Mouse (Mus musculus) forebrain, embryonic 14.5 days (tissue): ENCODE data around the gene Ddx23. TPM values are rescaled to one million over a fixed set of nuclear protein-coding genes. Genes with fewer than 3 reads are reported as not detected.

Source experiments
- ATAC-seq: fragments of 200-750 bp; cut with Nextera tagmentation; 2 replicates; pipeline ENCODE4 v1.8.0; 2017; ENCODE audit warnings: mild to moderate bottlenecking, moderate library complexity
- DNase-seq: peaks from one replicate; pipeline ENCODE4 v3.0.0-alpha.2; 2015; ENCODE audit warnings: low spot score
- H3K27ac ChIP-seq: fragments of 300-500 bp; sonication (generic); 2 replicates; pipeline ENCODE4 v1.5.1; 2014; ENCODE audit warnings: low read depth, mild to moderate bottlenecking, control low read depth, low read length, moderate library complexity
- H3K27me3 ChIP-seq: fragments of 300-500 bp; sonication (generic); replicated peaks from 2 replicates; pipeline ENCODE4 v1.6.1; 2014; ENCODE audit warnings: low read length, control low read depth, mixed read lengths; ENCODE audit not compliant: control insufficient read depth, insufficient read depth
- H3K36me3 ChIP-seq: fragments of 300-500 bp; sonication (generic); 2 replicates; pipeline ENCODE4 v1.6.1; 2014; ENCODE audit warnings: low read length, control low read depth; ENCODE audit not compliant: control insufficient read depth, insufficient read depth
- H3K4me1 ChIP-seq: fragments of 300-500 bp; sonication (generic); 2 replicates; pipeline ENCODE4 v1.6.1; 2014; ENCODE audit warnings: antibody characterized with exemption, low read length, control low read depth; ENCODE audit not compliant: control insufficient read depth, insufficient read depth
- H3K4me2 ChIP-seq: fragments of 300-500 bp; sonication (generic); 2 replicates; pipeline ENCODE4 v1.6.1; 2014; ENCODE audit warnings: mild to moderate bottlenecking, control low read depth, low read length
- H3K4me3 ChIP-seq: fragments of 300-500 bp; sonication (generic); 2 replicates; pipeline ENCODE4 v1.5.1; 2014; ENCODE audit warnings: low read depth, low read length, control low read depth
- H3K9ac ChIP-seq: fragments of 300-500 bp; sonication (generic); 2 replicates; pipeline ENCODE4 v1.6.1; 2014; ENCODE audit warnings: mild to moderate bottlenecking, low read length, control low read depth, moderate library complexity
- H3K9me3 ChIP-seq: fragments of 300-500 bp; sonication (generic); replicated peaks from 2 replicates; pipeline ENCODE4 v1.6.1; 2016; ENCODE audit warnings: low read length, control low read depth, mixed read lengths; ENCODE audit not compliant: control insufficient read depth
- WGBS: fragments of 180-500 bp; shearing (Covaris S2); extraction: QIAGEN DNeasy Blood & Tissue Kit; methylation state at CpG from one replicate; pipeline ENCODE4 v1.1.7; 2014; 5-methylcytosine and 5-hydroxymethylcytosine counted together
- polyA plus RNA-seq: library from polyadenylated mRNA; unstranded; fragments of >200 nt; fragmentation: Nextera tagmentation; extraction: Ambion mirVana; gene quantifications from 2 replicates; pipeline ENCODE4 v1.2.1, GENCODE M21; 2014

Ddx23 gene
- polyA plus RNA-seq, 1 experiment from 2014 or later = 18.2 TPM

DNA sequence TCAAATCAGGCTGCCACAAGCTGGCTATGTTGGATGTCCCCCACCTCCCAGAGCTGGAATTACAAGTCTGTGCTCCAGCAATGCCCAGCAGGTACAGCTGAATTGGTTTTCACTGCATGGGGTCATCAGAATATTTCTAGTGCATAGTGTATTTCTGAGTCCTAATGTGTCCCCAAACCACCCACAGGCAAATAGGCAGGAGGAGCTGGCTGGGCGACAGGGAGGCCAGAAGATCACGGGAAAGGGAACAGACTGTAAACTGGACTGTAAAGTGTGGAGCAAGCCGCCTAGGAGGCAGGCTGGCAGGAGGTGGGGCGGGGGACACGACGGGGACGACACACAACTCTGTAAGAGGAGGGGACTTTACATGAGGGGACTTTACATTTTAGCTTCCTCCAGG lies 40.5 kb downstream of the Ddx23 start:
- Histone ChIP-seq H3K27me3 (no peaks in the 10 kb centered on the region), H3K4me3 (no peak overlapping the region), H3K9ac (0 out of 2 replicates have a peak overlapping the region, but pooled peaks have one; percentile 2), H3K27ac (no peak overlapping the region), H3K4me1 (no peaks in the 10 kb centered on the region), H3K9me3 (no peaks in the 10 kb centered on the region), H3K4me2 (no peak overlapping the region), H3K36me3 (no peaks in the 10 kb centered on the region)
- ATAC-seq (no peak), DNase-seq (no peak)
- 5% methylated on average over 7 of the region's 7 CpGs for WGBS

DNA sequence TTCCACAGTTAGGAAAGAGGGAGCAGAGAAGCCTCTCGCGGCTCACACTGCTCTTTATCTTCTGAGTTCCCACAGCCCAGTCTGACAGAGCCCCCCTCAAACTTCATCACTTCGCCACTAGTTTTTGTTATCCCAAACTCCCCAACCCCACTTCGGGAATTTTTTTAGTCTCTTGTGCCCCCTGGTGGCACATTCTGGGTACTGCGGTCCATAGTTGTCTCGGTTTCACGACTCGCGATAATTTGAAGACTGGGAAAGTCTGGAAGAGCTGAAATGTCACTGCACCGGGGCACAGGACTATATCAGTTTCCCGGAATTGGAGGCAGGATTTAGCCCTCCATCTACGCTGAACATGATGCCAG lies 45.5 kb downstream of the Ddx23 start:
- H3K4me3 ChIP-seq = no peak overlapping the region
- no peaks in the 10 kb centered on the region for H3K4me1 ChIP-seq
- H3K4me2 ChIP-seq = no peak overlapping the region
- H3K27ac ChIP-seq = no peak overlapping the region
- ATAC-seq (peak; percentile 72), DNase-seq (peak; percentile 82)
- under 1% methylated on average over 12 of the region's 12 CpGs for WGBS
- no peaks in the 10 kb centered on the region for H3K36me3 ChIP-seq
- no peak overlapping the region for H3K9ac ChIP-seq
- no peaks in the 10 kb centered on the region for H3K9me3 ChIP-seq
- H3K27me3 ChIP-seq = no peaks in the 10 kb centered on the region

DNA sequence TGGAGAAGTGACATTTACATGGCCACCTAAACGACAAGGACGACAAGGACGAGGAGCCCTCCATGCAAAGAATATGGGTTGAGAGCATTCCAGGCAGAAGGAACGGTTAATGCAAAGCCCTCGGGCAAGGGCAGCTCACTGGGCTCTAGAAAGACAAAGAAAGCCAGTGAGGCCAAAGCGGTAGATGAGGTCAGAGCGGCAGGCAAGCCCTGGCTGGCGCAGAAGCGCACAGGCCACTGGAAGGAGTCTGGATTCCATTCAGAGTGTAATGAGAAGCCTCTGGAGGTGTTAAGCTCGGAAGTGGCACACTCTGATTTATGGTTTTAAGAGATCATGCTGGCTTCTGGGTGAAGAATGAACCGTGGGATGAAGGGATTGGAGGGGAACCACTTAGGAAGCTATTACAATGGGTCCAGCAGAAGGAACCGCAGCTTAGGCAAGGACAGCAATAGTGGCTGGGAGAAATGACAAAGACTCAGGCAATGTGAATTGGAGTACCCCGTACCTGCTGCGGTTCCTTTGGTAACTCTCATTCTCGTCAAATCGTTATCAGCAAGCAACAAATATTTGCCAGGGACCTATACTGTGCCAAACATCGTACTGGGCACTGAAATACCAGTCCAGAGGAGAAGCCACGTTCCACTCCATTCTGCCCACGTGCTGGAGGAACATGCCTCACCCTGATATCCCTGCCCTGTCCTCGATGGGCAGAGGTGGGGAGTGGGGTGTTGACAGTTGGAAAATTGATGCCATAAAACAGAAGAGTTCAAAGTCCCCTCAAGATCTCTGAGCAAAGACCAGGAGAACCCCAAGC lies 46.1 kb downstream of the Ddx23 start:
- 37% methylated on average over 20 of the region's 20 CpGs for whole genome bisulfite sequencing
- peak; percentile 23; the same call in 1 of the 2 replicates for ATAC-seq
- no peaks in the 10 kb centered on the region for H3K9me3 ChIP-seq
- H3K4me1 ChIP-seq = no peaks in the 10 kb centered on the region
- H3K36me3 ChIP-seq = no peaks in the 10 kb centered on the region
- no peaks in the 10 kb centered on the region for H3K27me3 ChIP-seq
- H3K4me2 ChIP-seq = no peak overlapping the region
- H3K27ac ChIP-seq = no peak overlapping the region
- no peak for DNase-seq
- no peak overlapping the region for H3K9ac ChIP-seq
- H3K4me3 ChIP-seq = no peak overlapping the region

DNA sequence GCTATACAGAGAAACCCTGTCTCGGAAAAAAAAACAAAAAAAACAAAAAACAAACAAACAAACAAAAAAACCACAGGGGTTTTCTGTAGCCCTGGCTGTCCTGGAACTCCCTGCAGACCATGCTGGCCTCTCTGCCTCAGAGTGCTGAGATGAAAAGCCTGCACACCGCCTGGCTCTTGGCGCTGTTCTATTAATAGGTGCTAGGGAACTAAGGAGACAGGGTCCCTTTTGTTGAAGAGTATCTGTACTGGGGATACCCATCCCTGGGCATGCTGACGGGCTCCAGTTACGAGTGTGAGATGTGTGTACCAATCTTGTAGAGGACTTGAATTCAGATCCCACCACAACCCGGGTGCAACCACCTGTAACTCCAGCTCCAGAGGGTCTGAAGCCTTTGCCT lies 46.9 kb downstream of the Ddx23 start:
- ATAC-seq = no peak
- Histone ChIP-seq H3K27ac (no peak overlapping the region), H3K4me3 (no peak overlapping the region), H3K36me3 (no peaks in the 10 kb centered on the region), H3K4me2 (no peak overlapping the region), H3K27me3 (no peaks in the 10 kb centered on the region), H3K9ac (no peak overlapping the region), H3K4me1 (no peaks in the 10 kb centered on the region), H3K9me3 (no peaks in the 10 kb centered on the region)
- 70% methylated on average over 6 of the region's 6 CpGs for WGBS
- DNase-seq = no peak

DNA sequence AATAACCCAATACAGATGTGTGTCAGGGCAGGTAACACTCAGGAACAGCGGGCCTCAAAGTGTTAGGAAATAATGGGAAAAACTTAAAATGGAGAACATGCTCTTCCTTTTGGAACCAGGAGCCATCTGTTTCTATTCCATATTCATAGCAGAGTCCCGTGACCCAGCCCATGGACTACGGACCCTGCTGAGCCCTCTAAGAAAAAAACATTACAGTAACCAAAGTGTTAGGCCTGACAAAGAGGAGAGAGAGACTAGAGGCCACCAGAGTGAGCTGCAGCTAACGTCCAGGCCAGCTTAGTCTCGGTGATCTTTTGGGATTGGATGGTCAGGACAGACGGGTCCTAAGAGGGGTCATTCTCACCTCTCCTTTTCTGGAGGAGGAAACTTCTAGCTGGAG lies 47.7 kb downstream of the Ddx23 start:
- WGBS = 53% methylated on average over 6 of the region's 6 CpGs

DNA sequence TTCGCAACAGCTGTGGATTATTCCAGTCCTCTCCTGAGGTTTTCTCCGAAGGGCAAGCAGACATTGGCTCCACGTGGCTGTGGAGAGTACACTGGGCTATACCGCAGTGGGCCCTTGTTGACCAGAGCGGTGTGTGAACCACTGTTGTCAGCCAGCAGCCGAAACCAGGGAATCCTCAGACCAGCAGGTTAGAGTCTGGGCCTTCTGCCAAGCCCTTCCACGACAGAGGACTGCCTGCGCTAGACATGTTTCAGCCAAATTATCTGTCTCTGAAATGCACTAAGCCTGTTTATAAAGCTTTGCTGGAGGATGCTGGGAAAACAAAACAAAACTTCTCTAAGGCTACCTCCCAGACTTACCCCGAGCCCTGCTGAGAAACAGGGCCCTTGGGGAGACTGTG lies 48.1 kb downstream of the Ddx23 start:
- Histone ChIP-seq H3K4me2 (no peak overlapping the region), H3K27ac (no peak overlapping the region), H3K9me3 (no peaks in the 10 kb centered on the region), H3K36me3 (no peaks in the 10 kb centered on the region), H3K4me1 (no peaks in the 10 kb centered on the region), H3K27me3 (no peaks in the 10 kb centered on the region), H3K9ac (0 out of 2 replicates have a peak overlapping the region, but pooled peaks have one; percentile 25), H3K4me3 (no peak overlapping the region)
- 40% methylated on average over 9 of the region's 9 CpGs for WGBS
- DNase-seq (peak; percentile 50), ATAC-seq (no peak)

More for the DNA sequence above, 47.7 kb downstream of the Ddx23 start:
- Histone ChIP-seq H3K36me3 (no peaks in the 10 kb centered on the region), H3K4me2 (no peak overlapping the region), H3K4me1 (no peaks in the 10 kb centered on the region), H3K9ac (0 out of 2 replicates have a peak overlapping the region, but pooled peaks have one; percentile 25), H3K27me3 (no peaks in the 10 kb centered on the region), H3K4me3 (no peak overlapping the region), H3K9me3 (no peaks in the 10 kb centered on the region), H3K27ac (no peak overlapping the region)
- DNase-seq (no peak), ATAC-seq (no peak)

DNA sequence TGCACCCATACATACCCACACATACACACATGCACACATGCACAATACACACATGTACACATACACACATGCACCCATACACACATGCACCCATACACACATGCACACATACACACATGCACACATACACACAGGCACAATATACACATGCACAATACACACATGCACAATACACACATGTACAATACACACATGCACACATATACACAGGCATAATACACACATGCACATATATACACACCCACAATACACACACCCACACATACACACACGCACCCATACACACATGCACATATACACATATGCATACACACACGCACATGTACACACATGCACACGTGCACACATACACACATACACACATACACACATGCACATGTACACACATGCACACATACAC lies 50.5 kb downstream of the Ddx23 start:
- H3K36me3 ChIP-seq = no peaks in the 10 kb centered on the region
- 94% methylated on average over 3 of the region's 3 CpGs for WGBS
- H3K27me3 ChIP-seq = no peaks in the 10 kb centered on the region
- DNase-seq (no peak), ATAC-seq (no peak)
- H3K4me3 ChIP-seq = no peak overlapping the region
- H3K27ac ChIP-seq = no peak overlapping the region
- no peak overlapping the region for H3K4me2 ChIP-seq
- H3K4me1 ChIP-seq = peaks cover 14% of the 10 kb centered on the region
- H3K9ac ChIP-seq = no peak overlapping the region
- no peaks in the 10 kb centered on the region for H3K9me3 ChIP-seq

DNA sequence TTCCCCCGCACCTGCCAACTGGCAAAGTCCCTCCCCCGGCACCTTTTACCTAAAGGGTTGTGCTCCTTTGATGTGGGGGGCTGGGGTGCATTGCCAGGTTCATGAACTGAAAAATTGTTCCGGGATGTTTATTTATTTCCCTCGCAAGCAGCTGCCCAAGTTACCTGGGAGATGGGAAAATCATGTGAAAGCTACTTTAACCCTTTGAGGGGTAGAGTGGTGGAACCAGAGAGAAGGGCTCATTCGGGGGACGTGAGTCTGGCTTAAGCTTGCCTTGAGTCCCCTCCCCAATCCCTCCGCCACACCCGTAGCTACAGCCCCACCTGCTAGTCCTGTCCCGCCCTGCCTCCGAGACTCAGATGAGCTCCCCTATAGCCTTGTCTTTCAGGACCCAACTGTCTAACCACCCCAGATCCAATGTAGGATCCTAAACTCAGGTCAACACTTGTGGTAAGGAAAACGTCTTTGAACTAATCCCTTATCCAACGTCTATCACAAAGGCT lies 52.5 kb downstream of the Ddx23 start:
- H3K9me3 ChIP-seq = no peaks in the 10 kb centered on the region
- 0 out of 2 replicates have a peak, but pooled peaks cover 3% of the 10 kb centered on the region for H3K36me3 ChIP-seq
- peak overlapping the region; percentile 91 for H3K4me2 ChIP-seq
- peak overlapping the region; percentile 75 for H3K4me3 ChIP-seq
- DNase-seq (peak; percentile 40), ATAC-seq (no peak)
- no peaks in the 10 kb centered on the region for H3K27me3 ChIP-seq
- peak overlapping the region; percentile 83 for H3K27ac ChIP-seq
- peak overlapping the region; percentile 86 for H3K9ac ChIP-seq
- 5% methylated on average over 12 of the region's 12 CpGs for WGBS
- peaks cover 14% of the 10 kb centered on the region for H3K4me1 ChIP-seq
